Mouse (Mus musculus): ENCODE measurements around the gene Map1b. TPM values are rescaled to one million over a fixed set of nuclear protein-coding genes. Genes with fewer than 3 reads are reported as not detected.

Map1b gene
- 4.6 TPM for polyA plus RNA-seq (2014; fragmentation: Illumina TruSeq; extraction: RNeasy Lipid Tissue Mini Kit (QIAGEN cat#74804); ENCODE audit: low replicate concordance)

GRCm38 (mm10) chr13:99516448-99516881 lies at the start of gene Map1b:
Map1b (minus strand) TSS chr13:99516540.

Other genes with a start within 250 kb of the Map1b start
- 60.3 TPM for gene Ptcd2, start 171.8 kb downstream of the Map1b start, polyA plus RNA-seq (2014; fragmentation: Illumina TruSeq; extraction: RNeasy Lipid Tissue Mini Kit (QIAGEN cat#74804); ENCODE audit: low replicate concordance)
- 41.6 TPM for gene Mrps27, start 171.8 kb downstream of the Map1b start, polyA plus RNA-seq (2014; fragmentation: Illumina TruSeq; extraction: RNeasy Lipid Tissue Mini Kit (QIAGEN cat#74804); ENCODE audit: low replicate concordance)